In genomic region chr3:38817651-38818050, GRCm38 (mm10) we compare ENCODE assay signal across 26 mouse cellular contexts.
"Had no signal": no experiment of that assay in that cellular context is flagged by ENCODE, and none has a peak within 500 bp of the region (broad histone marks: within the 10 kb centered on the region; RNA-seq: fewer than 3 reads in every experiment).

No protein-coding gene starts in this region.

- H3K27ac ChIP-seq: kidney, embryonic 15.5 days; left cerebral cortex, adult 2 months; limb, embryonic 10.5 days; limb, embryonic 13.5 days; liver, embryonic 12.5 days; liver, embryonic 15.5 days; lung, embryonic 15.5 days; midbrain, embryonic 10.5 days; neural tube, embryonic 12.5 days; neural tube, embryonic 15.5 days; stomach, postnatal 0 days had no signal

- H3K4me1 ChIP-seq: liver, embryonic 12.5 days; liver, embryonic 15.5 days; megakaryocyte, embryonic 14.5 days had no signal

- H3K27me3 ChIP-seq: kidney, embryonic 15.5 days; limb, embryonic 13.5 days; liver, embryonic 12.5 days; liver, embryonic 15.5 days; lung, embryonic 15.5 days; megakaryocyte, embryonic 14.5 days; neural tube, embryonic 12.5 days; neural tube, embryonic 15.5 days had no signal

- H3K9me3 ChIP-seq: kidney, embryonic 15.5 days; limb, embryonic 10.5 days; limb, embryonic 13.5 days; liver, embryonic 12.5 days; liver, embryonic 15.5 days; lung, embryonic 15.5 days; midbrain, embryonic 10.5 days; neural tube, embryonic 12.5 days; neural tube, embryonic 15.5 days had no signal

- ATAC-seq: liver, embryonic 12.5 days had no signal

- H3K4me2 ChIP-seq: kidney, embryonic 15.5 days; limb, embryonic 13.5 days; liver, embryonic 12.5 days; liver, embryonic 15.5 days; lung, embryonic 15.5 days; neural tube, embryonic 12.5 days; neural tube, embryonic 15.5 days had no signal

- H3K4me3 ChIP-seq: kidney, embryonic 15.5 days; left cerebral cortex, adult 2 months; limb, embryonic 10.5 days; limb, embryonic 13.5 days; liver, embryonic 12.5 days; liver, embryonic 15.5 days; lung, embryonic 15.5 days; megakaryocyte, embryonic 14.5 days; midbrain, embryonic 10.5 days; neural tube, embryonic 12.5 days; neural tube, embryonic 15.5 days had no signal

- DNase-seq: kidney, postnatal 10 days; kidney, postnatal 36 days; layer of hippocampus, postnatal 36 days; liver; lung, adult 18-20 months; lung, postnatal 10 days; lung, postnatal 36 days; midbrain, embryonic 14.5 days; right cerebral cortex, adult 18-20 months; right cerebral cortex, postnatal 14 days; right cerebral cortex, postnatal 4 days; thymus, adult 2 months; thymus, postnatal 14 days; thymus, postnatal 4 days had no signal

- H3K9ac ChIP-seq: kidney, embryonic 15.5 days; limb, embryonic 13.5 days; liver, embryonic 12.5 days; liver, embryonic 15.5 days; lung, embryonic 15.5 days; neural tube, embryonic 12.5 days; neural tube, embryonic 15.5 days had no signal

- H3K36me3 ChIP-seq: kidney, embryonic 15.5 days; limb, embryonic 10.5 days; limb, embryonic 13.5 days; liver, embryonic 12.5 days; liver, embryonic 15.5 days; lung, embryonic 15.5 days; midbrain, embryonic 10.5 days; neural tube, embryonic 12.5 days; neural tube, embryonic 15.5 days had no signal
